Mouse (Mus musculus): ENCODE results near the gene Cypt14. TPM values are rescaled to one million over a fixed set of nuclear protein-coding genes. Genes with fewer than 3 reads are reported as not detected.
"Not testable (repeated sequence)": the region's sequence is repeated elsewhere in the genome, so short reads cannot be mapped to it uniquely, and the experiment has no call there.

Cypt14 gene
- not detected in 2 replicates for polyA plus RNA-seq (2012; rRNA removed)

DNA sequence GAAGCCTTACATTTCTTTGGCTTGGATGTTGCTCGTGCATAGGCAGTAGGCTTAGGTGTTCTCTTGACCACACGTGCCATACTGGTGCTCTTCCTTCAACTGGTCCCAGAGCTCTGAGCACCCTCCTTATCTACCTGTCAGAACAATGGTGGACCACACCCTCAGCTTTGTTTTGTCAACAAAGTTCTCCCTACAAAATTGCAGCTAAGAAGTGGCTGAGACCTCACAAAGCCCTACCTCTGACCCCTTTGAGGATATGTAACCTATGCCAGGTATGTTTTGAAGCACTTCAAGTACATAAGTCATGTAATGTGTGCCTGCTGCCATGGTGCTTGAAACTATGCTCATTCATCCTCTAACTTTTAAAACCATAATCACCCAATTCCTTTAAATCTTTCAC is at the start of gene Cypt14:
TSS of gene Cypt14 (minus strand) at position 101 of the 400 bp plus-strand sequence.
- H3K27ac ChIP-seq (ENCODE audit: insufficient read depth, low read depth, low read length); H3K36me3 ChIP-seq (ENCODE audit: control insufficient read depth, insufficient read depth, low read length); H3K27me3 ChIP-seq (ENCODE audit: control insufficient read depth, insufficient read depth, low read length); H3K4me1 ChIP-seq (ENCODE audit: control insufficient read depth, insufficient read depth, insufficient read length, low read length); H3K4me3 ChIP-seq (ENCODE audit: low read depth, low read length): not testable (repeated sequence)
- 62% methylated on average over 2 of the region's 2 CpGs for WGBS
